Mouse (Mus musculus) forebrain, embryonic 15.5 days (tissue): ENCODE measurements around the gene Lmbrd2. TPM values are rescaled to one million over a fixed set of nuclear protein-coding genes. Genes with fewer than 3 reads are reported as not detected.
A peak's percentile ranks its signal among the peaks of the same experiment; 100 is the strongest.

Source experiments
- ATAC-seq: fragments of 200-750 bp; cut with Nextera tagmentation; replicated peaks from 2 replicates; pipeline ENCODE4 v1.8.0; 2017; ENCODE audit warnings: mild to moderate bottlenecking, moderate TSS enrichment, moderate library complexity
- H3K27ac ChIP-seq: fragments of 300-500 bp; sonication (generic); replicated peaks from 2 replicates; pipeline ENCODE4 v1.5.1; 2015; ENCODE audit warnings: mild to moderate bottlenecking, inconsistent platforms
- H3K27me3 ChIP-seq: fragments of 300-500 bp; sonication (generic); 2 replicates; pipeline ENCODE4 v1.6.1; 2015; ENCODE audit warnings: inconsistent platforms
- H3K36me3 ChIP-seq: fragments of 300-500 bp; sonication (generic); 2 replicates; pipeline ENCODE4 v1.6.1; 2015; ENCODE audit warnings: mild to moderate bottlenecking, inconsistent platforms
- H3K4me1 ChIP-seq: fragments of 300-500 bp; sonication (generic); 2 replicates; pipeline ENCODE4 v1.6.1; 2015; ENCODE audit warnings: inconsistent platforms
- H3K4me2 ChIP-seq: fragments of 300-500 bp; sonication (generic); replicated peaks from 2 replicates; pipeline ENCODE4 v1.6.1; 2015; ENCODE audit warnings: mild to moderate bottlenecking, inconsistent platforms
- H3K4me3 ChIP-seq: fragments of 300-500 bp; sonication (generic); 2 replicates; pipeline ENCODE4 v1.5.1; 2015; ENCODE audit warnings: mild to moderate bottlenecking, inconsistent platforms
- H3K9ac ChIP-seq: fragments of 300-500 bp; sonication (generic); replicated peaks from 2 replicates; pipeline ENCODE4 v1.6.1; 2015; ENCODE audit warnings: mild to moderate bottlenecking, inconsistent platforms
- H3K9me3 ChIP-seq: fragments of 300-500 bp; sonication (generic); 2 replicates; pipeline ENCODE4 v1.6.1; 2016; ENCODE audit warnings: inconsistent platforms
- WGBS: fragments of 180-500 bp; shearing (Covaris S2); methylation state at CpG from one replicate; pipeline ENCODE4 v1.1.7; 2015; ENCODE audit warnings: mixed read lengths; 5-methylcytosine and 5-hydroxymethylcytosine counted together
- polyA plus RNA-seq: library from polyadenylated mRNA; unstranded; fragments of >200 nt; fragmentation: Nextera tagmentation; extraction: Ambion mirVana; gene quantifications from 2 replicates; pipeline ENCODE4 v1.2.1, GENCODE M21; 2015

The Lmbrd2 gene
- 4.2 and 4.3 TPM in 2 replicates for polyA plus RNA-seq

DNA sequence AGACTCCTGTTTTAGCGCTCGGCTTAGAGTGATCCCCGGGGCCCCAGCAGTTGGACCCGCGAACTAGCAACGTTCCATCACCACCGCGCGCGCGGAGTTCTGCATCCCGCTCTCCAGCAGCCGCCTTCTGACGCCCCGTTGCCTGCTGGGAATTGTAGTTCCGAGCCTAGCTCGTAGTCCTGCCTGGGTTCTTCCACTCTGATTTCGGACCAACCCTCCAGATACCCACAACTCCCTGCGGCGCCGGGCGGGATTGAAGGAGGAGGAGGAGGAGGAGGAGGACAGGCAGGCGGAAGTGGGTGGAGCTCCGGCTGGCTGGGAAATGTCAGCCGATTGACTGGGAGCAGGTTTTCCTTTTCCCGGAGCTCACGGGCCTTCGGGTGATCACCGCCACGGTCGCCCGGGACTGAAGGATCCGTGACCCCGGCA is at the start of gene Lmbrd2:
Gene Lmbrd2 (plus strand): TSS at position 299 of the 429 bp plus-strand sequence.
- H3K9me3 ChIP-seq, result no peaks in the 10 kb centered on the region
- peak within 1 kb of the TSS; percentile 85 for H3K27ac ChIP-seq
- peaks cover 21% of the 10 kb centered on the region for H3K36me3 ChIP-seq
- H3K4me3 ChIP-seq, result peak within 1 kb of the TSS; percentile 62
- no peaks in the 10 kb centered on the region for H3K27me3 ChIP-seq
- peak within 1 kb of the TSS; percentile 76 for H3K4me2 ChIP-seq
- WGBS, result under 1% methylated on average over 34 of the region's 34 CpGs
- H3K4me1 ChIP-seq, result peaks cover 38% of the 10 kb centered on the region
- ATAC-seq, result peak; percentile 99
- H3K9ac ChIP-seq, result peak within 1 kb of the TSS; percentile 74

DNA sequence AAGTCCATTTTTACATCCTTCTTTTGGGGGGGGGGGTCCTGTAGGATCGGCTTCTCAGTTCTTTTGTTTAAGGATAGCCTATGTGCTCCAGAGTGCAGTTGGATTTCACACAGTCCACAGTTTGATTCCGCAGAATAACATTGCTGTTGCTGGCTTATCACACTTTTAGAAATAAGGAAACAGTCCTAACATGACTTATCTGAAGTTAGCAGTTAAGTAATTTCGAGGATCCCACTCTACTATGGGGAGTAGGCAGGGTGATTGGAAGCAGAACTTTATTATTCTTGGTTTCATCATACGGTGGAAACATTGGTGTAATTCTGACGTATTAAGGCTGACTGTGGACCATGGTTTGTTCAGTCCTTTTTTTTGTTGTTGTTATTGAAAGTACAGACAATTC is 49.7 kb upstream of the Lmbrd2 start:
- Histone ChIP-seq H3K4me1 (peaks cover 6% of the 10 kb centered on the region), H3K4me2 (no peak overlapping the region), H3K9me3 (no peaks in the 10 kb centered on the region), H3K27ac (no peak overlapping the region), H3K9ac (no peak overlapping the region), H3K4me3 (no peak overlapping the region), H3K36me3 (no peaks in the 10 kb centered on the region), H3K27me3 (no peaks in the 10 kb centered on the region)
- 97% methylated on average over 5 of the region's 5 CpGs for WGBS
- ATAC-seq, result no peak

DNA sequence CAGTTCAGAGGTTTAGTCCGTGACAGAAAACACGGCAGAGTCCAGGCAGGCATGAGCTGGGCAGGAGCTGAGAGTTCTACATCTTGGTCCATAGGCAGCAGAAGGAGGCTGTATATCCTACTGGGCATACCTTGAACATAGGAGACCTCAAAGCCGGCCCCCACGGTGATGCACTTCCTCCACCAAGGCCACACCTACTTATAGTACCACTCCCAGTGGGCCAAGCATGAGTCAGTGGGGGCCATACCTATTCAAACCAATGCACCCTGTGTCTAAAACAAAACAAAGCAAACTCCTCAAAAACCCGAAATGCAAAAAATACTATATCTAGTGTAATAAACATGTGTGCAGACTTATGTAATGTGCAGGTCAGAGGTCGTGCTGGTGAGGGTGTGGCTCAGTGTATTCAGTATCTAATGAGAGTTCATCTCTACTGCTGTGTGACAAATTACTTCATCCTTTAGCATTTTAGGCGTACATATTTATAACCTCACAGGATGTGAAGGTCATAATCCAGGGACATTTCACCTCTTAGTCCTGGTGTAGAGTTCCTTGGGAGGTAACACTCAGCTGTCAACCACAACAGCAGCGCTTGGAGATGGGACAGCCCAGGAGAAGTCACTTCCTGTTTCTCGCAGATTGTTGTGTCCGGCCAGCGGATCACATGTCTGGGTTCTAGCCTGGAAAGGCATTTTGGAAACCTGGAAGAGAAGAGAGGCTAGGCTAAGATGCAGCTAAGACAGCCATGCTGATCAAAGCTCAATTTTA is 46.6 kb upstream of the Lmbrd2 start:
- peak overlapping the region; percentile 35 for H3K4me2 ChIP-seq
- H3K36me3 ChIP-seq, result peaks cover 10% of the 10 kb centered on the region
- peaks cover 6% of the 10 kb centered on the region for H3K4me1 ChIP-seq
- no peaks in the 10 kb centered on the region for H3K9me3 ChIP-seq
- H3K27me3 ChIP-seq, result no peaks in the 10 kb centered on the region
- H3K4me3 ChIP-seq, result peak overlapping the region; percentile 10; the same call in 1 of the 2 replicates
- WGBS, result 78% methylated on average over 11 of the region's 11 CpGs
- ATAC-seq, result peak; percentile 49
- H3K27ac ChIP-seq, result no peak overlapping the region
- no peak overlapping the region for H3K9ac ChIP-seq

DNA sequence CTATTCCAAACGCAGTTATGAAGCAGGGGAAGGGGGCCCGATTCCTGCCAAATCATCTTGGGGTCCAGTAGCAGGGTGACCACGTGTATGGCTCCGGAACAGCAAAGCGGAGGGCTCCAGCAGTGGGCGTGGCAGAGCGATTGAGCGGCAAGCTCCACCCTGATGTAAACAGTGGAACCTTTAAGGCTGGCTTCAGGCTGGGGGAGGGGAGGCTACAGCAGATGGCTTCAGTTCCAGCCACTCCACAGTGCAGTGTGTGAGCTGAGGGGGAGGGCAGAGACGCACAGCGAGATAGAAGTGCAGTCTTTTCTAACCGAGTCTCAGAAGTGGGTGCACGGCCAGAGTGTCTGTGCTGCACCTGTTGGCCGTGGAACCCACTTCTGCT is 46.0 kb upstream of the Lmbrd2 start:
- H3K27me3 ChIP-seq, result no peaks in the 10 kb centered on the region
- no peak overlapping the region for H3K9ac ChIP-seq
- H3K4me2 ChIP-seq, result peak overlapping the region; percentile 35
- H3K4me1 ChIP-seq, result peaks cover 6% of the 10 kb centered on the region
- peaks cover 10% of the 10 kb centered on the region for H3K36me3 ChIP-seq
- peak overlapping the region; percentile 10; the same call in 1 of the 2 replicates for H3K4me3 ChIP-seq
- no peaks in the 10 kb centered on the region for H3K9me3 ChIP-seq
- peak; percentile 94 for ATAC-seq
- H3K27ac ChIP-seq, result no peak overlapping the region
- 23% methylated on average over 13 of the region's 13 CpGs for WGBS

DNA sequence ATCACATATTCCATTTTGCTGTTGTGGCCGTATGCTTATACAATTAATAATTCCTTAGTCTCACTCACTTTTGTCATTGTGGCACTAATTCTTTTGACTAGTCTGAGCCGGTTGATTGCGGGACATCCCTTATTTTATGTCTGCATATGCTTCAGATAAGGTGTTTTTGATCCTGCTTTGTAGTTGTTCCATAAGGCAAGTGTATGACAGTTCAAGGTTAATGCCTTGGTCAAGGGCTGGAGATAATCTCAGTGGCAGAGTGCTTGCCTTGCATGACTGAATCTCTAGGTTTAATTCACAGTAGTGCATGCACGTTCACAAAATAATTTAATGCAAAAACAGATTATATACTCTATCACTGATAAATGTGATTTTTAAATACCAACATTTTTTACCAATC is 43.5 kb upstream of the Lmbrd2 start:
- Histone ChIP-seq H3K36me3 (peaks cover 18% of the 10 kb centered on the region), H3K4me2 (no peak overlapping the region), H3K27me3 (no peaks in the 10 kb centered on the region), H3K27ac (no peak overlapping the region), H3K4me3 (no peak overlapping the region), H3K9me3 (no peaks in the 10 kb centered on the region), H3K4me1 (peaks cover 11% of the 10 kb centered on the region), H3K9ac (no peak overlapping the region)
- no peak for ATAC-seq
- WGBS, result 94% methylated on average over 4 of the region's 4 CpGs

DNA sequence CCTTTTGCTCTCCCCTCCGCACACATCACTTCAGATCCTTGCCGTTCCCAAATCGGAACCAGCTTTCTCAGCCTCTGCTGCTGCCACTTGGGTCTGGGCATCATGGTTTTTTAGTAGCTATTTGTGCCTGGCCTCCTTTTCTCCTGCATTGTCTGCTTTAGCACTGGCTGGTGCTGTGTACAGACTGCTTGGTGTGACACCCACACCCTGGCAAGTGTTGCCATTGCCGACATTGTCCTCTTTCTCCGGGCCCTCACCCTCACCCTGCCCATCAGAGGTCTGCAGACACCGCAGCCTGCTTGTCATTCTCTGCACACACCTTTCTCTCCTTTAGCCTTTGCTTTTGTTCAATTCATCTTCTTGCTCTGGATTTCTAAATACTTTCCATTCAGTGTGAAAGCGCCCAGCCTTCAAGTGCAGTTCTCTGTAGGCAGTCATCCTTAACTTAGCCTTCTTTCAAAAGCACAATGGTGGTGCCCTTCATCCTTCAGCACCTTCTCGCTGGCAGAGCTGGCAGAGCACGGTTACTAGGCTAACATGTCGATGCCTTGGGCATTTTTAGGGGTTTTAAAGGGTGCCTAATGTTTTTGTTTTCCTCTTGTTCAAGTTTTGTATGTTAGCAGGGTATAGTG is 39.8 kb upstream of the Lmbrd2 start:
- 59% methylated on average over 10 of the region's 10 CpGs for WGBS
- 0 out of 2 replicates have a peak, but pooled peaks have one; percentile 48 for ATAC-seq
- H3K27ac ChIP-seq, result no peak overlapping the region

DNA sequence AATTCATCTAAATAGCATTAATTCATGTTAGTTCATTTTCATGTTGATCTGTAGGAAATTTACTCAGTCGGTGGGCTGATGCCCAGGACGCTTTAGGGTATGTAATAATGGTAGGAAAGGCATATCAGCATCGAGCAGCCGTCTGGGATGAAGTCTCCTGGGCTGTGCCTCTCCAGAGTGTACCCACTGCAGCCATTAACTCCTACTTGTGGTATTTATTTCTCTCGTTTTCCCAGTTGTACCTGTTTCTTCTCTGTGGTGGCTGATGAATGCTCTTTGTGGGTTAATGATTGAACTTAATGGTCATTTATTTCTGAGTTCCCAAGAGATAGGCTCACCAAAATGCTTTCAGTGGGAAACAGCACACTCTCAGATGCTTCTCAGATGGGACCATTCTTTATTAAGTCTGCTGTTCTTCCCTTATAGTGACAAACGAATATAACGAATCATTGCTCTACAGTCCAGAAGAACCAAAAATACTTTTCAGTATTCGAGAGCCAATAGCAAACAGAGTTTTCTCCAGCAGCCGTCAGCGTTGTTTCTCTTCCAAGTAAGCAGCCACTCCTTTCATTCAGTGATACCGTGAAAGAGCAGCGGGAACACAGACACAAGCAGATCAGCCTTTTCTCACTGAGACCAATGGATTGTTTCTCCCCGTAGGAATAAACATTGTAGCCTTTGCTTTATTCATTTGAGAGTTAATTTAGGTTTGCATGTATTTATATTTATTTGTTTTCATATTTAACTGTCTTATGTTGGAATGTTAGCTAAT is 33.9 kb upstream of the Lmbrd2 start:
- no peaks in the 10 kb centered on the region for H3K9me3 ChIP-seq
- no peak for ATAC-seq
- H3K4me2 ChIP-seq, result no peak overlapping the region
- H3K4me3 ChIP-seq, result no peak overlapping the region
- 80% methylated on average over 13 of the region's 13 CpGs for WGBS
- no peaks in the 10 kb centered on the region for H3K27me3 ChIP-seq
- H3K27ac ChIP-seq, result no peak overlapping the region
- peaks cover 33% of the 10 kb centered on the region for H3K36me3 ChIP-seq
- H3K4me1 ChIP-seq, result no peaks in the 10 kb centered on the region
- H3K9ac ChIP-seq, result no peak overlapping the region

More for the DNA sequence above, 39.8 kb upstream of the Lmbrd2 start:
- Histone ChIP-seq H3K27me3 (no peaks in the 10 kb centered on the region), H3K4me3 (no peak overlapping the region), H3K9ac (no peak overlapping the region), H3K9me3 (no peaks in the 10 kb centered on the region), H3K4me2 (no peak overlapping the region), H3K4me1 (0 out of 2 replicates have a peak, but pooled peaks cover 5% of the 10 kb centered on the region), H3K36me3 (peaks cover 34% of the 10 kb centered on the region)

DNA sequence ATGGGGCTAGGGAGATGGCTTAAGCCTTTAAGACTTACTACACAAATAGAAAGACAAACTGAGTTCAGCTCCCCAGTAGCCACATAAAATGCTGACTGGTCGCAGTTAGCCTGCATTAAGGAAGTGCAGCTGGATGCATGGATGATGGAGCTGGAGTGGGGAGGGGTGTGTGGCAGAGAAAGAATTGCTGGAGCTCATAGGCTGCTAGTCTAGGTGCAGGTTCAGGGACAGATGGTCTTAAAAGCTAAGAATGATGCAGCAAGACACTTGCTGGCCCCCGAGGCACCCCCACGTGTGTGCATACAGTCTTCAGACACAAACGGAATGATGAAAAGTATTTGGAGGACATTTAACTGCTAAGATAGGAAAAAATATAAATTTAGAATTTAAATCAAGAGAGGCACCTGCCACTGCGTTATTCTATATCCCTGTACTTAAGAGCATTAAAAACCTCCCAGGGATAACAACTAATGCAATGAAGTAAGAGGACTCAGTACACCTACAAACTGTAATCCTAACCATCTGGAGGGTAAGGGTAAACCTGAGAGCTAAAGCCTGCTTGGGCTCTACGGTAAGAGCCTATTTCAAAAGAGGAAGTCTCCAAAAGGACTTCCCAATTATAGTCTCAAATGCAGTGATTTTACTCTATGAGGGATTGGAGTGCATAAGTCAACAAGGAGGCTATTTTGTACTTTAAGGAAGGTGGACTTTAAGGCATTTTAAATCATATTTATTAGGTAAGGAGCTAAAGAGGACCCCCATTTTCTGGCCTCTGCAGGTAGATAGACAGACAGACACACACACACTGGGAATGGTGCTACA is 29.6 kb upstream of the Lmbrd2 start:
- peaks cover 51% of the 10 kb centered on the region for H3K36me3 ChIP-seq
- H3K4me3 ChIP-seq, result no peak overlapping the region
- no peaks in the 10 kb centered on the region for H3K27me3 ChIP-seq
- no peak overlapping the region for H3K9ac ChIP-seq
- H3K27ac ChIP-seq, result no peak overlapping the region
- H3K9me3 ChIP-seq, result no peaks in the 10 kb centered on the region
- 92% methylated on average over 6 of the region's 6 CpGs for whole genome bisulfite sequencing
- H3K4me1 ChIP-seq, result no peaks in the 10 kb centered on the region
- ATAC-seq, result no peak
- H3K4me2 ChIP-seq, result no peak overlapping the region

DNA sequence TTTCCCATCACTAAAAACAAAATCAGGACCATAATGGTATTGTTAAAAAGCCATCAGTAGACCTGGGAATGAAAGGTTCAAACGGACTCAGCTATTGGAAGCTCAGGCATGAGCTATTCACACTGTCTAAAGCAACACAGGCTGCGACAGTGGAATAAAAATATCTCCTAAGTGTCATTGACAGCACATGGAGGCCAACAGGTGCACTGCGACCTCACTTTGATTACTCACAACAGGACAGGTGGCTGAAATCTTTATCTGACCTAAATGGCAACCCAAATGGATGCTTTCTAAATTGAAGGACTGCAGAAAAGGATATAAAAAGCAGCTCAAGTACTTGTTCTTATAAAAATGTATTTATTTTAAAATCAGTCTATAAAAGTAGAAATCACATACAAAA is 28.7 kb upstream of the Lmbrd2 start:
- no peaks in the 10 kb centered on the region for H3K9me3 ChIP-seq
- no peaks in the 10 kb centered on the region for H3K4me1 ChIP-seq
- ATAC-seq, result no peak
- no peak overlapping the region for H3K9ac ChIP-seq
- no peak overlapping the region for H3K4me2 ChIP-seq
- no peak overlapping the region for H3K4me3 ChIP-seq
- peaks cover 53% of the 10 kb centered on the region for H3K36me3 ChIP-seq
- no peaks in the 10 kb centered on the region for H3K27me3 ChIP-seq
- 90% methylated on average over 3 of the region's 3 CpGs for whole genome bisulfite sequencing
- no peak overlapping the region for H3K27ac ChIP-seq

DNA sequence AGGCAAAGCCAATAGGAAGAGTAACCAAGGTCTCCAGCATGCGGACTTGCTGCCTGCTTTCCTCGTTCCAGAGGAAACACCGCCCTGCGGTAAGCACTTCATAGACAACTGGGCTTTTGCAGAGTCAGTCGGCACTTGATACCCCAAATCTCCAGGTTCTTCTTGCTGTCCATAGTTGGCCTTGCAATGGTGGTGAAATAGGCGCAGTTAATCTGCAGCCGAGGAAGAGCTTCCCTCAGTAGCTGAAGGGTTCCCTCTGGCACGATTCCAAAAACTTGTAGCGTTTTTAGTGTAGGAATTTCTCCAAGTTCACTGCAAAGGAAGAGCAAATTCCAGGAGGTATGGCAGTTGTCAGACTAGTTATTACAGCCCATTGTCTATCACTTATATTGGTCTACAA is 26.8 kb upstream of the Lmbrd2 start:
- Histone ChIP-seq H3K9ac (no peak overlapping the region), H3K9me3 (no peaks in the 10 kb centered on the region), H3K27ac (no peak overlapping the region), H3K4me3 (no peak overlapping the region), H3K4me1 (no peaks in the 10 kb centered on the region), H3K4me2 (no peak overlapping the region), H3K27me3 (no peaks in the 10 kb centered on the region), H3K36me3 (peaks cover 59% of the 10 kb centered on the region)
- ATAC-seq, result no peak
- 83% methylated on average over 9 of the region's 9 CpGs for WGBS

DNA sequence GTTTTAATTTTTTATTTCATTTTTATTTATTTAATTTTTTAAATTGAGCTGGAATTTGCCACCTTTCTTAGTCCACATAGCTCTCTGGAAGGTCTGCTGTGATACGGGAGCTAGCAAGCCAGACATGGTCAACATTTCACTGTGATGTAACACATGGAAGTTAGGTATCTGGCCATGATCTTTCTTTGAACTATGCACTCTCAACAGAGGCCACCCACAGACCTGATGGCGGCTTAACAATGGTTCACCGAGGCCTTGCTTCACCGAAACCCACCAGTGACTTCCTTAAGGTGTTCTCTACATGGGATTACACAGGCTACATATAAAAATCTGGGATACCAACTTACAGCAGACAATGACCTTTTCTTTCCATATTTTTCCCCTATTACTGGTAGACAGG is 26.2 kb upstream of the Lmbrd2 start:
- no peaks in the 10 kb centered on the region for H3K9me3 ChIP-seq
- no peak overlapping the region for H3K9ac ChIP-seq
- no peaks in the 10 kb centered on the region for H3K27me3 ChIP-seq
- no peak overlapping the region for H3K4me3 ChIP-seq
- H3K36me3 ChIP-seq, result peaks cover 59% of the 10 kb centered on the region
- no peak overlapping the region for H3K4me2 ChIP-seq
- H3K27ac ChIP-seq, result no peak overlapping the region
- no peak for ATAC-seq
- 88% methylated on average over 4 of the region's 4 CpGs for WGBS
- H3K4me1 ChIP-seq, result no peaks in the 10 kb centered on the region
